Mouse (Mus musculus) gastrocnemius, postnatal 25 days (tissue): Measurements from ENCODE around the gene Pilra. TPM values are rescaled to one million over a fixed set of nuclear protein-coding genes. Genes with fewer than 3 reads are reported as not detected.

Experiments
- DNase-seq: peaks from one replicate; pipeline ENCODE4 v3.0.0; 2022
- total RNA-seq, 2 experiments: library from RNA; stranded (reverse); gene quantifications; 1 replicate in 1 of 2; 2 replicates in 1 of 2; pipeline ENCODE4 v1.2.3; 2021

Pilra gene
- total RNA-seq, 2 experiments from 2014 or later = 0.13 to 0.40 TPM

- DNase-seq = no peak
Measured at GRCm38 (mm10) chr5:137823455-137824045, 12.5 kb downstream of the Pilra start.

GRCm38 (mm10) chr5:137822602-137823001 lies 13.5 kb downstream of the Pilra start:
- DNase-seq = no peak

GRCm38 (mm10) chr5:137822126-137822525 lies 14.0 kb downstream of the Pilra start:
- DNase-seq = no peak

- no peak for DNase-seq
Measured at GRCm38 (mm10) chr5:137817466-137818222, 18.4 kb downstream of the Pilra start.

GRCm38 (mm10) chr5:137808316-137808715 lies 27.8 kb downstream of the Pilra start:
- DNase-seq = no peak

- DNase-seq = no peak
Measured at GRCm38 (mm10) chr5:137806158-137806557, 29.9 kb downstream of the Pilra start.

GRCm38 (mm10) chr5:137800917-137801316 lies 35.2 kb downstream of the Pilra start:
- DNase-seq = no peak

GRCm38 (mm10) chr5:137796606-137797005 lies 39.5 kb downstream of the Pilra start:
- no peak for DNase-seq

GRCm38 (mm10) chr5:137791553-137791952 lies 44.5 kb downstream of the Pilra start:
- DNase-seq = no peak

- no peak for DNase-seq
Measured at GRCm38 (mm10) chr5:137788946-137789531, 47.0 kb downstream of the Pilra start.

- DNase-seq = no peak
Measured at GRCm38 (mm10) chr5:137788171-137788570, 47.9 kb downstream of the Pilra start.

- peak; percentile 94 for DNase-seq
Measured at GRCm38 (mm10) chr5:137787151-137787928, 48.7 kb downstream of the Pilra start, which contains the start of the genes Mepce and Zcwpw1. TSS of gene Mepce (minus strand) at chr5:137787655. TSS of gene Zcwpw1 (plus strand) at chr5:137787798.

GRCm38 (mm10) chr5:137786109-137786942 lies 49.8 kb downstream of the Pilra start:
- DNase-seq = peak; percentile 99

GRCm38 (mm10) chr5:137785164-137786031 lies 50.7 kb downstream of the Pilra start:
- peak; percentile 71 for DNase-seq

- no peak for DNase-seq
Measured at GRCm38 (mm10) chr5:137784546-137784945, 51.5 kb downstream of the Pilra start.

GRCm38 (mm10) chr5:137783901-137784540 lies 52.1 kb downstream of the Pilra start:
- no peak for DNase-seq

GRCm38 (mm10) chr5:137782776-137783522 lies 53.1 kb downstream of the Pilra start:
- DNase-seq = no peak

- no peak for DNase-seq
Measured at GRCm38 (mm10) chr5:137781661-137782060, 54.4 kb downstream of the Pilra start.
